Mouse (Mus musculus) lung, adult 18-20 months (tissue): ENCODE results near the gene Ltbp2.

Experiments
- DNase-seq, 2 experiments: peaks; one replicate each; pipeline ENCODE4 v3.0.0; 2022; ENCODE audit warnings: mixed read lengths in 2 of 2

Ltbp2 gene

GRCm38 (mm10) chr12:84801532-84802110 is 74.7 kb downstream of the Ltbp2 start:
- no peak for DNase-seq

GRCm38 (mm10) chr12:84800419-84800818 is 75.9 kb downstream of the Ltbp2 start:
- peak; percentile 69 to 72 for DNase-seq

- no peak for DNase-seq
Measured at GRCm38 (mm10) chr12:84799086-84799485, 77.2 kb downstream of the Ltbp2 start.

- DNase-seq: peak in 1 of 2 experiments; percentile 2
Measured at GRCm38 (mm10) chr12:84794647-84795046, 81.7 kb downstream of the Ltbp2 start.

GRCm38 (mm10) chr12:84792629-84793028 is 83.7 kb downstream of the Ltbp2 start:
- DNase-seq: no peak

GRCm38 (mm10) chr12:84790853-84791252 is 85.5 kb downstream of the Ltbp2 start:
- no peak for DNase-seq

- no peak for DNase-seq
Measured at GRCm38 (mm10) chr12:84786091-84786490, 90.2 kb downstream of the Ltbp2 start.

GRCm38 (mm10) chr12:84784604-84785381 is 91.5 kb downstream of the Ltbp2 start:
- peak; percentile 84 to 89 for DNase-seq

GRCm38 (mm10) chr12:84776229-84776628 is 100.1 kb downstream of the Ltbp2 start:
- DNase-seq: no peak

- peak; percentile 37 to 63 for DNase-seq
Measured at GRCm38 (mm10) chr12:84774376-84774775, 102.0 kb downstream of the Ltbp2 start.

- DNase-seq: no peak
Measured at GRCm38 (mm10) chr12:84773476-84773875, 102.9 kb downstream of the Ltbp2 start.

- DNase-seq: peak; percentile 99 to 100
Measured at GRCm38 (mm10) chr12:84772726-84773441, 103.4 kb downstream of the Ltbp2 start, which contains the start of the genes Npc2 and Isca2. TSS of gene Npc2 (minus strand) at chr12:84773152. TSS of gene Isca2 (plus strand) at chr12:84773251.

- no peak for DNase-seq
Measured at GRCm38 (mm10) chr12:84771981-84772520, 104.3 kb downstream of the Ltbp2 start.

GRCm38 (mm10) chr12:84769624-84770023 is 106.7 kb downstream of the Ltbp2 start:
- peak; percentile 47 to 59 for DNase-seq

- peak; percentile 36 to 69 for DNase-seq
Measured at GRCm38 (mm10) chr12:84767510-84767909, 108.8 kb downstream of the Ltbp2 start.

GRCm38 (mm10) chr12:84766113-84766735 is 110.1 kb downstream of the Ltbp2 start:
- DNase-seq: no peak

GRCm38 (mm10) chr12:84765506-84765905 is 110.8 kb downstream of the Ltbp2 start:
- DNase-seq: no peak

GRCm38 (mm10) chr12:84764756-84765155 is 111.6 kb downstream of the Ltbp2 start:
- DNase-seq: no peak

GRCm38 (mm10) chr12:84763577-84764218 is 112.6 kb downstream of the Ltbp2 start:
- peak; percentile 77 to 84 for DNase-seq

- DNase-seq: no peak
Measured at GRCm38 (mm10) chr12:84762532-84762931, 113.8 kb downstream of the Ltbp2 start.

GRCm38 (mm10) chr12:84759063-84759462 is 117.3 kb downstream of the Ltbp2 start:
- no peak for DNase-seq

GRCm38 (mm10) chr12:84756016-84756415 is 120.3 kb downstream of the Ltbp2 start:
- no peak for DNase-seq
